Mouse (Mus musculus): ENCODE data around the gene 4933430I17Rik. TPM values are rescaled to one million over a fixed set of nuclear protein-coding genes. Genes with fewer than 3 reads are reported as not detected.

The 4933430I17Rik gene
- polyA plus RNA-seq, 1 experiment from 2014 or later: 0.19 TPM

DNA sequence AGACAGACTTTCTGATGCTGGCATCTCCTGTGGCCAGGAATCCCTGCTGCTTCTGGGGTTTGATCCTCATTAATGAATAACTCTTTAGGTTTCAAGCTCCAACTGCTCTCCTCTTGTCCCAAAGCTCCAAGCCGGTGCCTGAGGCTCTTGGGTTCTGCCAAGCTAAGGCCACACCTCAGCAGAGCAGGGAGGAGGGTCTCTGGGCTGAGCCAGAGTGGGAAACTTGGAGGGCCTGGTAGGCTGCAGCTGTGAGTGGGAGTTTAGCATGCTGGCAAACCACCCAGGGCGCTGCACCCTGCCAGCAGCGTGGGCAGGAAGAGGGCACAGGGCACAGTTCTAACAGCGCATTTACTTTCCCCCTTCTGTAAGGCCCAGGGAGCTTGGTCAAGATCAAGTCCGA, 16.3 kb upstream of the 4933430I17Rik start:
- no peak overlapping the region for H3K27ac ChIP-seq
- H3K4me3 ChIP-seq (replicated peaks): no peak overlapping the region
- 0 out of 2 replicates have a peak, but pooled peaks cover 1% of the 10 kb centered on the region for H3K4me1 ChIP-seq
- no peak overlapping the region for H3K4me2 ChIP-seq
- no peaks in the 10 kb centered on the region for H3K9me3 ChIP-seq
- 87% methylated on average over 5 of the region's 5 CpGs for whole genome bisulfite sequencing
- H3K9ac ChIP-seq: no peak overlapping the region
- H3K27me3 ChIP-seq (replicated peaks): no peaks in the 10 kb centered on the region
- no peak for ATAC-seq (ENCODE audit: insufficient read depth, low FRiP score, low read depth)
- peaks cover 58% of the 10 kb centered on the region for H3K36me3 ChIP-seq

DNA sequence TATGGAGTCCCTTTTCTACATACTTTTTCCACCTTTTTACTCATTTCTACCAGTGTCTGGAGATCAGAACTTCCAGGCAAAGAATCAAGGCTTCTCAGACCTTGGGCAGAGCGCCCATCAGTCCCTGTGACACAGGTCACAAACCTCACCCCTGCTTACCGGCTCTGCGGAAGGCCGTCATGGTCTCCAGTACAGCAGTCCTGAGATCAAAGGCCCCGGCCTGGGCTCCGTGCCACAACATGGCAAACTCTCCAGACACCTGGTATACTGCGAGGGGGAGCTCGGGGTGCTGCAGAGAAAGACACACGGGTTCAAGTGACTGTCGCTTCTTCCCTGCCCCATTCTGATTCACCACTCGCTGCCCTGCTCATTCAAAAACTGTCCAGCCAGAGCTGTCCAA, 15.2 kb upstream of the 4933430I17Rik start:
- Histone ChIP-seq H3K9ac (no peak overlapping the region), H3K27ac (no peak overlapping the region), H3K4me3 (replicated peaks) (no peak overlapping the region), H3K4me1 (peaks cover 5% of the 10 kb centered on the region; the same call in 1 of the 2 replicates), H3K9me3 (no peaks in the 10 kb centered on the region), H3K27me3 (replicated peaks) (no peaks in the 10 kb centered on the region), H3K4me2 (no peak overlapping the region), H3K36me3 (peaks cover 60% of the 10 kb centered on the region)
- ATAC-seq (ENCODE audit: insufficient read depth, low FRiP score, low read depth): no peak
- WGBS: 91% methylated on average over 11 of the region's 11 CpGs

- ATAC-seq (ENCODE audit: insufficient read depth, low FRiP score, low read depth): no peak
- Histone ChIP-seq H3K4me3 (replicated peaks) (no peak overlapping the region), H3K9ac (no peak overlapping the region), H3K27ac (no peak overlapping the region), H3K36me3 (peaks cover 46% of the 10 kb centered on the region), H3K27me3 (replicated peaks) (no peaks in the 10 kb centered on the region), H3K4me2 (no peak overlapping the region), H3K4me1 (peaks cover 44% of the 10 kb centered on the region), H3K9me3 (no peaks in the 10 kb centered on the region)
- WGBS: 54% methylated on average over 11 of the region's 11 CpGs
These were observed 11.1 kb upstream of the 4933430I17Rik start for GRCm38 (mm10) chr4:62513998-62514506.

DNA sequence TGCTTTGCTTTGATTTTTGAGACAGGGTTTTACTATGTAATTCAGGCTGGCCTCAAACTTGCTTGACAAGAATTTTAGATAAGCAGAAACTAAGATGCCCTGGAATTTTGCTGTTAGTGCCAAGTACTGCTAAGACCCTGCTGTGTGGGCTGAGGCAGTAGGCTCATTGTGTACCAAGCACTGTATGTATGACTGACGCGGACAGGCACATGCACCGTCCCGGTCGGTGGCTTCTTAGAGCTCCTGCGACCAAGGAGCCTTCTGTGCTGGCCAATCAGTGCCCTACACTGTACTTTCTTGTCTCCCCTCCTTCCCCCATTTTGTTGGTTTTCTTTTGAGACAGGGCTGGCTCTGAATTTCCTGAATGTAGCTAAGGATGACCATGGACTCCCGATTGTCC, 10.2 kb upstream of the 4933430I17Rik start:
- Histone ChIP-seq H3K4me1 (peaks cover 47% of the 10 kb centered on the region), H3K4me3 (replicated peaks) (peak overlapping the region; percentile 22; the same call in 1 of the 2 replicates), H3K9ac (no peak overlapping the region), H3K9me3 (no peaks in the 10 kb centered on the region), H3K27me3 (replicated peaks) (no peaks in the 10 kb centered on the region), H3K36me3 (peaks cover 37% of the 10 kb centered on the region), H3K4me2 (peak overlapping the region; percentile 11), H3K27ac (peak overlapping the region; percentile 93; the same call in 1 of the 2 replicates)
- WGBS: 83% methylated on average over 7 of the region's 7 CpGs
- no peak for ATAC-seq (ENCODE audit: insufficient read depth, low FRiP score, low read depth)

DNA sequence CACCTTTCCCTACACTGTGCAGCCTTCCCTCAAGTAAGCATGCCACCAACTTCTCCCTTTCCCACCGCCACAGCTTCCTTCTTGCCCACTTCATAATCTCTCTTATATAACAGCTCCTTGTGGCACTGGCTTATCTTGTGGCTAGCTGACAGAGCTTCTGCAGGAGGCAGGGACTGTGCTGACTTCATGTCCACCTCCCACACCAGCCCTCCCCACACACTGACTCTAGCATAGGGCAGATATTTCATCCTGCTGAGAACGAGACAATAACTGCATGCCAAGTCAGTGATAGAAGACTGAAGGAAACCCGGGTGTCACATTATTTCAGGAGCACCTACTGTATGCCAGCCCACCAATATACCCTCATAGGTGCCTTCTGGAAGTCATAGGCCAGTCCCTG, 9.7 kb upstream of the 4933430I17Rik start:
- Histone ChIP-seq H3K27me3 (replicated peaks) (no peaks in the 10 kb centered on the region), H3K9me3 (no peaks in the 10 kb centered on the region), H3K4me3 (replicated peaks) (peak overlapping the region; percentile 22), H3K4me2 (peak overlapping the region; percentile 11), H3K9ac (no peak overlapping the region), H3K27ac (peak overlapping the region; percentile 93), H3K4me1 (peaks cover 47% of the 10 kb centered on the region), H3K36me3 (peaks cover 33% of the 10 kb centered on the region)
- 65% methylated on average over 3 of the region's 3 CpGs for WGBS
- ATAC-seq (ENCODE audit: insufficient read depth, low FRiP score, low read depth): no peak

DNA sequence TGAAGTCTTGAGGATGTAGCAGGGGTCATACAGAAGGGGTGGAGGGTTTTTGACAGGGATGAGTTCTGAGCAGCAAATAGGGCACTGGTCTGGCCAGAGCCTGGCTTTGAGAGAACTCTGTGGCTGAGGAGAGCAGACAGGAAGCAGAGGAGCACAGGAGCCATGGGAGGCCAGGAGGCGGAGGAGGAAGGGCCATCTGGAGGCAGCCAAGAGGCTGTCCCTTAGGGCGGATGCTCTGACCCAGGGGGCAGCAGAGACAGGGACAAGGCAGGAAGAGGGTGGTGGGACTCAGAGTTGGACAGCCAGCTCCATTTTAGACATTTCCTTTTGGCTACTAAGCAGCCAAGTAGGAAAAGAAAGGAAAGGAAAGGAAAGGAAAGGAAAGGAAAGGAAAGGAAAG, 9.1 kb upstream of the 4933430I17Rik start:
- Histone ChIP-seq H3K4me2 (peak overlapping the region; percentile 29; the same call in 1 of the 2 replicates), H3K27ac (peak overlapping the region; percentile 93), H3K4me3 (replicated peaks) (peak overlapping the region; percentile 22), H3K36me3 (peaks cover 27% of the 10 kb centered on the region), H3K4me1 (peaks cover 47% of the 10 kb centered on the region), H3K9ac (peak overlapping the region; percentile 19; the same call in 1 of the 2 replicates), H3K27me3 (replicated peaks) (no peaks in the 10 kb centered on the region), H3K9me3 (no peaks in the 10 kb centered on the region)
- 33% methylated on average over 2 of the region's 2 CpGs for WGBS
- no peak for ATAC-seq (ENCODE audit: insufficient read depth, low FRiP score, low read depth)

- no peaks in the 10 kb centered on the region for H3K9me3 ChIP-seq
- 0 out of 2 replicates have a peak overlapping the region, but pooled peaks have one; percentile 22 for H3K4me3 ChIP-seq (replicated peaks)
- H3K4me1 ChIP-seq: peaks cover 47% of the 10 kb centered on the region
- peak overlapping the region; percentile 29 for H3K4me2 ChIP-seq
- no peak overlapping the region for H3K9ac ChIP-seq
- WGBS: 67% methylated on average over 1 of the region's 1 CpGs
- H3K27ac ChIP-seq: peak overlapping the region; percentile 93; the same call in 1 of the 2 replicates
- ATAC-seq (ENCODE audit: insufficient read depth, low FRiP score, low read depth): peak; percentile 83
- H3K27me3 ChIP-seq (replicated peaks): no peaks in the 10 kb centered on the region
- peaks cover 23% of the 10 kb centered on the region for H3K36me3 ChIP-seq
These were observed 8.6 kb upstream of the 4933430I17Rik start for GRCm38 (mm10) chr4:62516579-62516978.

DNA sequence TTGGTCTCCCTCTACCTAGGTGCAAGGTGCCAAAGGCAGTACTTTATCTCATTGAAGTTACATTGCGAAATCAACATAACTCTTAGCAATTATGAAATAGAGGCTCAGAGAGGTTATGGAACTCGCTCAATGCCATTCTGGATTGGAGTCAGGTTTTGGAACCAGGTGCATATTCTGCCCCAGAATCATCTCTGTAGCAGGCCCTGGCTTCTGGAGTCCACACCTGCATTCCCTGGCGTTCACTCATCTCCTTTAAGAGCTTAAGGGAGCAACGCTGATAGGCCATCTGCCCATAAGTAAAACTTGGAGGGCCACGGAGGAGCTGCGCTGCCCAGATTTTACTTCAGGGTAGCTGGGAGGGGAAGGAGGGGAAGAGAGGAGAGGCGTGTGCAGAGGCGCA, 8.1 kb upstream of the 4933430I17Rik start:
- Histone ChIP-seq H3K4me1 (peaks cover 47% of the 10 kb centered on the region), H3K9me3 (no peaks in the 10 kb centered on the region), H3K27ac (peak overlapping the region; percentile 93), H3K4me2 (peak overlapping the region; percentile 62; the same call in 1 of the 2 replicates), H3K27me3 (replicated peaks) (no peaks in the 10 kb centered on the region), H3K36me3 (peaks cover 18% of the 10 kb centered on the region; the same call in 1 of the 2 replicates), H3K9ac (no peak overlapping the region), H3K4me3 (replicated peaks) (no peak overlapping the region)
- ATAC-seq (ENCODE audit: insufficient read depth, low FRiP score, low read depth): no peak
- 71% methylated on average over 8 of the region's 8 CpGs for whole genome bisulfite sequencing

DNA sequence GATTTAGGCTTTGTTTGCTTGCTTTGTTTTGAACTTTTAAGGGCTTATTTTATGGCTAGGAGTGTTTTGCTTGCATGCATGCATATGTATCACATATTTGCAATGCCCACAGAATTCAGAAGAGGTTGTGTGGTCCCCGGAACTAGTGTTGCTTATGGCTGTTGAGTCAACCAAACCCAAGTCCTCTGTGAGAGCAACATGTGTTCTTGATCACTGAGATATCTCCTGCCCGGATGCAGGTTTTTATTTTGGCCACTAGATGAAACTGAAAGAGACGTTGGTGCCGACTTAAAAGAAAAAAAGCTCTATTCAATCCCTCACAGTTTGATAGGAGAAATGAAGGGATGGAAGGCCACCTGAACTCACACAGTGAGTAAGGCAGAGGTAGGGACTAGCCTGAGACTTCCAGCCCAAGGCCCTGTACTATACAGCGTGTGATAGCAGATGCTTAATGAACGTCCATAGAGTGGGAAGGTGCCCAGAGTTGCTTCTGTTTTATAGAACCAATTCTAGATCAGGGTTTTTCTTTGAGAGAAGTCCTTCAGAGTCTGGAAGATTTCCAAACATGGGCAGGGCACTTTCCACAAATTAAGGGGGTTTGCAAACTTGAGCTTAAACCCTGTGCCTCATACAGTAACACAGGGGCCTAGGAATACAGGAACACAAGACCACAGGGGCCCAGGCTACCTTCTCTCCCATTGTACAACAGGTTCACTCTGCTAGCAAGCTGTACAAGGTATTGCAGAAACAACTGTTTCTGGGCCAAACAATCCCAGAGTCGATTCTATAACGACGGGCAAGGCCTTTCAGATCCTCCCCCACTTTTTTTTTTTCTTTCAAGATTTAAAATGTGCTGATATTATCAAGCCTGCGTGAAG, 7.4 kb upstream of the 4933430I17Rik start:
- Histone ChIP-seq H3K27me3 (replicated peaks) (no peaks in the 10 kb centered on the region), H3K4me2 (peak overlapping the region; percentile 62), H3K4me1 (peaks cover 47% of the 10 kb centered on the region), H3K9ac (no peak overlapping the region; the same call in 1 of the 2 replicates), H3K9me3 (no peaks in the 10 kb centered on the region), H3K27ac (peak overlapping the region; percentile 93), H3K36me3 (peaks cover 12% of the 10 kb centered on the region; the same call in 1 of the 2 replicates), H3K4me3 (replicated peaks) (peak overlapping the region; percentile 85)
- 59% methylated on average over 10 of the region's 10 CpGs for WGBS
- ATAC-seq (ENCODE audit: insufficient read depth, low FRiP score, low read depth): no peak

DNA sequence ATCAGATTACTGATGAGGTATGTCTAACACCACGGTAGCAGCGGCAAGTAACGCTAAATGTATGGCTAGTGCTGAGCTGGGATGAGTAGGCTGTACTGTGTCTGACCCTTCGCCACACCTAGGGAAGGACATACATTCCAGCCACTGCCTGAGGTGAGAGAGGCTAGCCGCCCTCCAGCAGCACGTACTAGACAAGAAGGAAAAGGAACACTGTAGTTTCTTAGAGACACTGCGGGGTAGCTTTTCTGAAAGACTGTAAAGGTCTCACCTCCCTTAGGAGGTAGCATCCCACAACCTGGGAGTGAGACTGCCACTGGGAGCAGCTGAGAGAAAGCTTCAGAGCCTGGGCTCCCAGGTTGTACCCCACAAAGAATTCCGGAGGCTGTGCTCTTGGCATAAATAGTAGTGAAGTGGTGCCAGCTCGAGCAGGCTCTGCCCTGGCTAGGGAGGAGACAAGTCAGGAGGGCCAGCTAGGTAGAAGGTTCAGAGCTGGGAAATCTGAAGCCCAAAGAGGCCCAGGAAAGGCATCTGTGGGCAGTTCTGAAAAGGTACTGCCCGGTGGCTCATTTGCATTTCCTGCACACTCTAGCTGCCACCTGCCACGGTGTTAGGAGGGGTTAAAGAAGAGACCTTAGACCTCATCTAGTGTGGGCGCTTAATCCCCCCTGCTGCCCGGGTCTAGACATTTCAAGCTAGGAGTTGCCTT, 6.6 kb upstream of the 4933430I17Rik start:
- Histone ChIP-seq H3K27me3 (replicated peaks) (no peaks in the 10 kb centered on the region), H3K4me2 (peak overlapping the region; percentile 62), H3K4me3 (replicated peaks) (peak overlapping the region; percentile 85), H3K27ac (peak overlapping the region; percentile 93), H3K36me3 (0 out of 2 replicates have a peak, but pooled peaks cover 5% of the 10 kb centered on the region), H3K9me3 (no peaks in the 10 kb centered on the region), H3K4me1 (peaks cover 47% of the 10 kb centered on the region), H3K9ac (peak overlapping the region; percentile 80; the same call in 1 of the 2 replicates)
- WGBS: 33% methylated on average over 13 of the region's 13 CpGs
- 0 out of 2 replicates have a peak, but pooled peaks have one; percentile 11 for ATAC-seq (ENCODE audit: insufficient read depth, low FRiP score, low read depth)

GRCm38 (mm10) chr4:62519122-62519848, 5.9 kb upstream of the 4933430I17Rik start:
- H3K27me3 ChIP-seq (replicated peaks): no peaks in the 10 kb centered on the region
- H3K9ac ChIP-seq: peak overlapping the region; percentile 80
- peak overlapping the region; percentile 93 for H3K27ac ChIP-seq
- WGBS: 1% methylated on average over 26 of the region's 26 CpGs
- H3K9me3 ChIP-seq: no peaks in the 10 kb centered on the region
- H3K4me1 ChIP-seq: peaks cover 48% of the 10 kb centered on the region
- peak overlapping the region; percentile 62 for H3K4me2 ChIP-seq
- peak; percentile 37 for ATAC-seq (ENCODE audit: insufficient read depth, low FRiP score, low read depth)
- peak overlapping the region; percentile 85 for H3K4me3 ChIP-seq (replicated peaks)
- H3K36me3 ChIP-seq: no peaks in the 10 kb centered on the region
